Mouse (Mus musculus) heart, adult 8-10 months (tissue): ENCODE data around the gene Ube2q1. TPM values are rescaled to one million over a fixed set of nuclear protein-coding genes. Genes with fewer than 3 reads are reported as not detected.

Experiments used
- DNase-seq: peaks from one replicate; pipeline ENCODE4 v3.0.0; 2022; ENCODE audit warnings: low spot score
- total RNA-seq, 4 experiments: library from RNA; stranded (reverse); gene quantifications; 2 replicates each; pipeline ENCODE4 v1.2.4; 2022

Ube2q1 gene
- 10 to 100 TPM; 21.6 to 25.2 (median 23.0) TPM for total RNA-seq

DNA sequence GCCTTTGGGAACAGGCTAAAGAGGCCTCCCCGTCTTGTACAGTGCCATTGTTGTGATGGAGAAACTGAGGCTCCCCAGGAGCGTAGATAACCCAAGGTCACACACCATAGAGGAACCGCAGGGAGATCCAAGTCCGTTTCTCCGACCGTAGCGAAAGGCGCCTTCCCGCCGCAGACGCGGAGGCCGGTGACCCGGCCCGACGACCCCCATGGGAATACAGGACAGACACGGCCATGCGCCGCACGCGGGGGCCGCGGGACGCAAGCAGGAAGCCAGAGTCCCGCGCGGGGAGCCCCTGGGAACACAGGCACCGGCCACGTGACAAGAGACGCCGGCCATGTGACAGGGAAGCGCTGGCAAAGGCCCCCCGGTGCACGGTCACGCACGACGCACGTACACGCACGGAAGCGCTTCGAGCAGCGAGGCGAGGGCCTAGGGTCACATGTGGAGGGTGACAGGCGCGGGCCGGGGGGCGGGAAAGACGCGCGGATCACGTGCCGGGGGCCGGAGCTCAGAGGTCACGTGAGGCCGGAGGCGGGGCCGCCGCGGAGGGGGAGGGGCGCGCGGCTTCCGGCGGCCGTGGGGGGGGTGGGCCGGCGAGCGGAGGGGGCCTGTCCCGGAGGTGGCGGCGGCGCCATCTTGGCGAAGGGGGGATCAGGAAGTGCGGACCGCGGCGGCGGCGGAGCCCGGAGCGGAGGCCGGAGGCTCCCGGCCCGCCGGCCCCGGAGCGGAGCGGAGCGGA lies at the start of gene Ube2q1:
Gene Ube2q1 (plus strand): TSS at position 649 of the 742 bp plus-strand sequence.
- peak; percentile 95 for DNase-seq

DNA sequence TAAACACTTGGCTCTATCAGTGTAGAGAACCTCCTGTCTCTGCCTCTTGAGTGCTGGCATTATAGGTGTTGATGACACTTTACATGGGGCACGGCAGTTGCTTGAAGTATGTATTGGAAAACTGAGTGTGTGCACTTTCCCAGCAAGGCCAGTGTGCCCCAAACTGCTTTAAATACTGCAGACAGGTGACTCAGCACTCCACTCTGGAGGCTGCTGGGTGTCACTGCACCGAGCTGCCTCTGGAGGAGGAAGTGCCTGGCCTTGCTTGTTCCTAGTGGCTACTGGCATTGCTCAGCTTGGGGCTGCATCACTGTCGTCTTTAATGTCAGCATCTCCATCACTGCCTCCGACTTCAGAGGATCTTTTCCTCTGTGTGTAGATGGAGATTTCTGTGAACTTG lies 46.4 kb upstream of the Ube2q1 start:
- DNase-seq, result peak; percentile 18

DNA sequence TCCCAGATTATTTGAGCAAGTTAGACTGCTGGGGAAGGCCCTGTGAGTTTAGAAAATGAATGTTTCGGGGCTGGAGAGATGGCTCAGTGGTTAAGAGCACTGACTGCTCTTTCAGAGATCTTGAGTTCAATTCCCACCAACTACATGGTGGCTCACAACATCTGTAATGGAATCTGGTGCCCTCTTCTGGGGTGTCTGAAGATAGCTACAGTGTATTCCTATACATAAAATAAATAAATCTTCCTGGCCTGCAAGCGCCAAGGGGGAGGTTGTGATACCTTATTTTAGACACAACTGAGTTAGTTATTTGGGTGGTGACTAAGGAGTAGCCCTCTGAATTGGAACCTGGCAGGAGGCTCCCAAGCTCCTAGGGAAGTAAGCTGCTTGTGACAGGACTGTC lies 44.6 kb upstream of the Ube2q1 start:
- DNase-seq, result no peak

DNA sequence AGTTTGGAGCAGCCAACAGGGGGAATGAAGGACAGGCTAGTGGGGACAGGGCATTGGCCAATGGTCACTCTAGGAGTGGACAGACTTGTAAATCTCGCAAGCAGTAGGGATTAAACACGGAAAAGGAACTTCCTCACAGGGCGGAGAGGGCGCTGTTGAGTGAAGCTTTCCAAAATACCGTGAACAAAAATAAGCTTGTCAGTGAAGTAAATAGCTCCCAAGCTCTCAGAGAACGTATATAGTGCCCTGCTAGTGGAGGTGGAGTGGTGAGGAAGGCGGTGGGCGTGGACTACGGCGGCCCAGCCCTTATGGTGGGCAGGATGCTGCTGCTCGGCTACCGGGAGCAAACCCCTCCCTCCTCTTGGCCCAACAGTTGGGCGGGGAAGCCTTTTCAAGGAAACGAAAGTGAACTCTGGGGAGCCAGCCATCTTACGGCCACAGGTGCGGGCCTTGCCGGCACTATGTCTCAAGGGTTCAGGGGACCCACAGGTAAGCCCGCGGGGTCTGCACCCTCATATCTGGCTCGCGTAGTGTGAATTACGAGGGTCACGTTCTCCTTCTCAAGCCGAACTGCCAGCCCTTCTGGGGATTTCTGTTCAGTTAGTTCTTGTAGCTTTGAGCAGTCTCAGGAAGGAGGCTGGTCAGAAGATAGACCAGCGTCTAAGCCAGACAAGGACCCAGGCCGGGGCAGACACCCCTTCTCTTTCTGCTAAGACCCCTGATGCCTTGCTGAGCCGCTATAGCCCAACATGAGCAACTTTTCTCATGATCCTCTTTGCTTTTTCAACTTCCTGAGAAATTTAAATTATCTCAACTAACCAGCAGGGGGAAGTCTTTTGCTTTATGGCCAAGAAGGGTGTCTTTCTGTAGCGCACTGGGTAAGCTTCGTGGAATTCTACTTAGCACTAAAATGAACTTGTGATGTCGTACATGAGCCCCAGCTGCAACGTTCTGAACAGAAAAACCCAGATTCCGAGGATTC lies 42.8 kb upstream of the Ube2q1 start:
- peak; percentile 89 for DNase-seq

DNA sequence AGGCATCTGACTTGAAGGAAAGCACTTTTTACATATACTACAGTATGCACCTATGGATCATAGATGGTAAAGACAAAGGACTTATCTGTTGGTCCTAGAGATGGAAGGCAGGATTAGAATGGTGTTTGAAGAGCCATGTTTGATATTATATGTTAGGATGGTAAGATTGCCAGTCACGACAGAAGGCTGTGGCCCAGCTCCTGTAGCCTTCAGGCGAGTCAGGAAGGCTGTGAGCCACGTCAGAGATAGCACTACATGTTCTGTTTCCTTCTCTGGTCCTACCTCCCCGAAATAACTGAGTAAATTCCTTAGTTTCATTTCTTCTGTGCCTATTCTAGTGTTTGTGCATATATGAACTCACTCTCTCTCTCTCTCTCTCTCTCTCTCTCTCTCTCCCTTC lies 41.3 kb upstream of the Ube2q1 start:
- DNase-seq, result no peak

DNA sequence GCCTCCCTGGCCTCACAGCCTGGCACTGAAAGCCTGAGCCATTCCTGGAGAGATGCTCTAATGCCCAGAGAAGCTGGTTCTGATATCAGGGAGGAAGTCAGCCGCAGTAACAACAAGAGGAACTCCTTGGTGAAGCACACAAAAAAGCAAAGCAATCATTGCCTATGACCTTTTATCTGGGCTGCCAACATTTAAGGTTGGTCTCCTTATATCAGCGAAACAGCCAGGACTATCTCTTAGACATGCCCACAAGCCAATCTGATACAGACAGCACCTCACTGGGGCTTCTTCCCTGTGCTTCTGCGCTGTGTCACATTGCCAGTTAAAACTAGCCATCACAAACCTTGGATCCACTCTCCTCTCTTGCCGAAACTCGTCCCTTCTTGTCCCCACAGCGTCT lies 34.9 kb upstream of the Ube2q1 start:
- DNase-seq, result no peak

DNA sequence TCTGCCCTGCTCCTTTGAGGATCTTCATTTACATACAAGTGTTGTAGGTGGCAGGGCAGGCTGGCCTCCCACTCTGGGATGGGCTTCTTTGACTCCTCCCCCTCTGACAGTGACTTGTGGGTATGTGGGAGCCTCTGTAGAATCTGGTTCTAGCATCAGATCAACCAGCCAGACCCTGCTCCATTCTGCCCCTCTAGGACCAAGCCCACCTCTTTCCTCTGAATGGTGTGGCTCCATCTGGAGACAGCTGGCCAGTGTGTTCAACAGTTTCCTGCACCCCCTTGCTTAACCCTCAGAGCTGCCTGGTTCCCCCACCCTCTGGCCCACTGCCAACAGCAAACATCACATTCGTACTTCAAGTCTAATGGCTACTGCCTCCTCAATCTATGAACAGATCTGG lies 21.1 kb upstream of the Ube2q1 start:
- DNase-seq, result no peak

DNA sequence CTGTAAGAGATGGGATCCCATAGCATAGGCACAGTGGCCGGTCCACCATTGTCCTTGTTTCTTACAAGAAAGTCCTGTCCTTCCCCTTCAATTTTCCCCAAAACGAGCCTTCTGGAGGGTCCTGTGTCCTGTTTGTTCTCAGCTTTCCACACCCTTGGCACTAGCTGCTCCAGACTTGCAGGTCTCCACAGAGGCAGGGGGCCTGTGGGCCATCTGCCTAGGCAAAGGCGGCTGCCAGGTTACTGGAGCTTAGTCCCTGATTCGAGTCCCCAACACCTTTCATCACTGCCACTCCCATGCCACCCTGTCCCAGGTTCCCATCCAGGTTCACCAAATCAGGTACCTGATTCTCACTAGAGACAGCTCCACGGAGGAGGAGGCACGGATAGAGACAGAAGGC lies 18.1 kb upstream of the Ube2q1 start:
- no peak for DNase-seq

DNA sequence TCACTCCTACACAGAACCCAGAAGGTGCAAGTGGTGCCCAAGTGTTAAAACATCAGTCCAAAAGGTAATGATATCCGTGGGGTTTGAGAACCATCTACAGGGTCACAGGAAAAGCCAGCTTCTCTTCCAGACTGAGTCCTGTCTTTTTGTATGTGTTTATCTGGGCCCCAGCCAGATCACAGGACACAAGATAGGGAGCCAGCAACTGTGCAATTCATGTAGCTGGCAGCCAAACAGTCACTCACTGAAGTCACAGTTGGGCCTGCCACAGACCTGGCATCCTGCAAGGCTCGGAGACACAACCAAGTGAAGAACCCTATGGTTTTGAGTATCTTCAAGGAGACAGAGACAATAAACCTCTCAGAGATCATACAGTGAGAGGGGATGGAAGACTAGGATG lies 15.6 kb upstream of the Ube2q1 start:
- DNase-seq, result no peak

DNA sequence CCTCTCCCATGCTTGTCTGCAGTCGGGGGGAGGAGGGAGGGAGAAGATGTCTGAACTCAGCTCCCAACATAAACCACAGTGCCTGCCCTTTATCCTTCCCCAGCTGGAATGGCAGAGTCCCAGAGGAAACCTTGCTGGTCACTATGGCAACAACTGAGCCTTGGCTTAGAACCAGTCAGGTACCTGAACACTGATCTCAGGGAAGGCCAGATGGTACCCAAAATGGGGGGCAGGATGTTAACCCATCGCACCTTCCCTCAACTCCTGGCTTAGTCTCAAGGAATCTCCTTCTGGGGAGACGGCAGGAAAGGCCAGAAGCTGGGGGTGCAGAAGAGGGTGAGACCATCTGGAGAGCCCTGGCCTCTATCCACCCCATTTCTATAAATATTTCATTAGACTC lies 13.6 kb upstream of the Ube2q1 start:
- DNase-seq, result no peak

DNA sequence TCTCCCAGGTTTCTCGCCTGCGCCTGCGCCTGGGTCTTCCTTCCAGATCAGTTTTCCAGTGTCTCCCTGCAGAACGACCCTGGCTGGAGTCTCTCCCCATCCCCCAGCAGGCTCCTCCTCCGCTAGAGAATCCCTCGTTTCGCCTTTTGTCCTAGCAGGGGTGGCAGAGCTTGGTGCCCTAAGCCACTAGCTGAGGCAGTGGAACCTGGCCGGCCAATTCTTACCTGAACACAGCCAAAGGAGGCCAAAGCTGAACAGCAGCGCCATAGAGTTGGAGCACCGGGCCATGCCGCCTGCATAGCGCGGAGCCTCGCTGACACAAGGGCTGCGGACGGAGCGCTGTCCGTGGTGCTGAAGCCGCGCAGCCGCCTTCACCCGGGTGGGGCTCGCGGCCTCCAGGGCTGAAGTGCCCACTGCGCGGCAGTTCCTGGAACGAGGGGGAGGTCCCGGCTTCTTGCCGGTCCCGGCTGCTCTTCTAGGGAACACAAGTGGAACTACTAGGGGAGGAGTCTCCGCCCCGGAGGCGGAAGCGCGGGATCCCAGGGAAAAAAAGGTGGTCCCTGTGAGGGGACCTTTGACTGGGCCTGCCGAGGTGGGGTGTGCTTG lies 9.2 kb upstream of the Ube2q1 start, which contains the start of gene Chrnb2:
Gene Chrnb2 (minus strand): TSS at position 514 of the 606 bp plus-strand sequence.
- DNase-seq, result peak; percentile 37

DNA sequence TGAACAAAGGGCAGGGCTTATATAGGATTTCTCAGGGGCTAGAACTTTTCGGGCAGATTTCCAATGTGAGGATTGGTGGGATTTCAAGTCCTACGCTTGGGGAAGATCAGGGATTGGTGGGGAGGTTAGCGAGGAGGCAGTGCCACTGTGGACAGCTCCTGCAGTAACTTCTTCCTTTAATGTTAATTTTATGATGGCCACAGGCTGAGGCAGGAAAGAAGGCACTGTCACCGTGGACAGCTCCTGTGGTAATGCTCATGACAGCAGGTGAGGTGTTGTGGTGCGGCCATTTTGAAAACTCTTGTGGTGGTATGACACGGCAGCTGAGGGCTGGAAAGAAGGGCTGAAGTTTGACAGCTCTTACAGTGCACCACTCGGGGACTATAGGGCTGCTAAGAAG lies 3.8 kb upstream of the Ube2q1 start:
- DNase-seq, result no peak

DNA sequence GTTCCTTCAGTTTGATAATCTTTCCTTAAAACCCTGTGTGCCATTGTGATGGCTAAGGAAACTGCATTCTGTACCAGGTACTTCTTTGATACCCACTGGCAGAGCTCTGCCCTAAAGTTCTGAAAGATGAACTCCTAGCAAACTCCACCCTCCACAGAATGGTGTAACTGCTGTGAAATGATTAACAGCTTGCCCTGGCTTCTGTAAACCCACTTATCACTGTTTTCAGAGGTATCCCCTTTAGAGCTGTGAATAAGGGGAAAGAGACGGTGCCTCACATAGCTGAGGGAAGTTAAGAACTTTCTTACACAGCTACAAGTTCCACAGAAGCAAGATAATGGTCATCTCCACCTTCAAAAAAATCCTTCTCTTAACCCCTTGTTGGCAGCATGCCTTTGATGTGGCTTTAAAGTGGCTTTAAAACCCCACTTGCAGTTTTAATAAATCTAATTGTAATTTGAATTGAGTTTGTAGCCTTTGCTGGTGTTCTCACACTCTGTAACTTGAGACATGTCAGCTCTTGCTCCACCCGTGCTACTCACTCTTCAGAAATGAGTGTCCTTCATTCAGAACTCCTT lies 2.9 kb upstream of the Ube2q1 start:
- DNase-seq, result no peak

DNA sequence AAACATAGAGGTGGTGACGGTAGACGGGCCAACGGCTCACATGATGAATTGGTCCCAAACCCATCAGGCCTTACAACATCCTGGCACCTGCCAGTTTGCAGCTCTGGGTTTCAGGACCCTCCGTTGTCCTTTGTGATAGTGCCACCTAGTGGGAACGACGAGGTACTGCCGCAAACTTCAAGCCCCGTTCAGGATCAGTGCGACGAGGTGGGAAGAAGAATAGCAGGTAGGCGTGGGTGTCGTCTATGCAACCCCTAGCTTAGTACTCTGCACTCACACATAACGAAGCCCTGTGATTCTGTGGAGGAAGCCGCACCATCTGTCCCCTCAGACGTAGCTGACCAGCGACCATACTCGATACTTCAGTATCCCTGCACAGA lies 838 bp upstream of the Ube2q1 start:
- peak; percentile 80 for DNase-seq

DNA sequence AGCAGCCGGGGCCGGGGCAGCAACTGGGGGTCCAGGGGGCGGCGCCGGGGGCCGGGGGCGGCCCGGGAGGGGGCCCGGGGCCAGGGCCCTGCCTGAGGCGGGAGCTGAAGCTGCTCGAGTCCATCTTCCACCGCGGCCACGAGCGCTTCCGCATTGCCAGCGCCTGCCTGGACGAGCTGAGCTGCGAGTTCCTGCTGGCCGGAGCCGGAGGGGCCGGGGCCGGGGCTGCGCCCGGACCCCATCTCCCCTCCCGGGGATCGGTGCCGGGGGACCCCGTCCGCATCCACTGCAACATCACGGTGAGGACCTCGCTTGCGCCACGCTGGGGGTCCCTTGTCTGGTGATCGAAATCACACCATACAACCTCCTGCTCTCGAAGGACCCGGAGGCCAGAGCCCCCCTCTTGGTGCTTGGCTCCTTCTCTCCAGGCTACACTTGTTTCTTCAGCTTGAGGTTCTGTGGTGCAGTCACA lies 360 bp downstream of the Ube2q1 start:
- peak; percentile 24 for DNase-seq

DNA sequence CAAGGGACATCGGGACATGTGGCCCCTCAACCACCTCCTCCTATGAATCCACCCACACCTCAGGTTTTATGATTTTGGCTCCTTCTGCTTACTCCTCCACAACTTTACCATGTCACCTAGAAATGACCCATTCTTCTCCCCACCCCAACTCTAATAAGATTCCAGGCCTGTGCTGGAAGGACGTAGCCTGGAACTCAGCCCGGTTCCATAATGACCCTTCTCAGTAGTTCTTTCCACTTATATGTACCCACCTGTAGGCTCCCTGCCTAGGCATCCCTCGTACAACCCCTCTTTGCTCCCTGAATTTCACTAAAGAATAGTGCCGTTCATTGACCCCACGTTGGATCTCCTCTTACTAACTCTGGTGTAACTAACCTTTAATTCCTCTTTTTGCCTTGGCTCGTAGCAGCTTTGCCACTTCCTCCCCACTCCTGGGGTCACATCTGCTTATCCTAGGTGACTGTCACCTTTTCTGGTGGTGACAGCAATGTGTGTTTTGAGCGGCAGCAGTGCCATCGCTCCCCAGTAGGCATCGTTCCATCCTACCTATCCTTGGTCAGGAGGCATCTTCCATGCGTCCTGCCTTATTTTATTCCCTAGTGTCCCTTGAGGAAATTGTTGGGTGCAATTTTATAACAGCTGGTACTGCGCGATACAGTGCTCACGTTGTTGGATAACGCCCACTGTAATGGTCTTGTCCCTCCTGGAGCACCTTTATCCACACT lies 982 bp downstream of the Ube2q1 start:
- DNase-seq, result peak; percentile 17

DNA sequence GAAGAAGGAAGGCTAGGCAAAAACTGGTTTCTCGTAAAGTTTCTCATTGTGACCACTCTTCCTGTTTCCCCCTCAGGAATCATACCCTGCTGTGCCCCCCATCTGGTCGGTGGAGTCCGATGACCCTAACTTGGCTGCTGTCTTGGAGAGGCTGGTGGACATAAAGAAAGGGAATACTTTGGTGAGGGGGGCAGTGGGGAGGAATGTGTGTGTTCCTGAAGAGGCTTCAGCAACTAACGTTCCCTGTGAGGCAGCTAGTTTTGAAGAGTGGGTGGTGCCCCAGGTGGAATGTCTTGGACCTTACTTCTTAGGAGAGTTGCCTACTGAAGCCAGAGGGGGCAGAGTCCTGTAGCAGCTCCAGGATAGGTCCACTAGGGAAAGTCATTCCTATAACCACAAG lies 2.6 kb downstream of the Ube2q1 start:
- no peak for DNase-seq

DNA sequence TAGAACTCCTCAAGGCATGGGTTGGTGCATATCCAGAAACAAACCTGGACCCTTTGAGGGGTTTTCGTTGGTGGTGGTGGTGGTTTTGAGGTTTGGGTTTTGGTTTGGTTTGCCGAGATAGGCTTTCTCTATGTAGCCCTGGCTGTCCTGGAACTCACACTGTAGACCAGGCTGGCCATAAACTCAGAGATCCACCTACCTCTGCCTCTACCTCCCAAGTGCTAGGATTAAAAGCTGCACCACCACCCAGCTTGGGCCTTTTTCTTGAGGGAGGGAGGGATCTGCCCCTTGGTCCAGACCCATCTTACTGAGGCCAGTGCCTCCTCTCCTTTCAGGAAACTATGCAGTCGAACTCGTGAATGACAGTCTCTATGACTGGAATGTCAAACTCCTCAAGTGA lies 6.7 kb downstream of the Ube2q1 start:
- DNase-seq, result no peak

DNA sequence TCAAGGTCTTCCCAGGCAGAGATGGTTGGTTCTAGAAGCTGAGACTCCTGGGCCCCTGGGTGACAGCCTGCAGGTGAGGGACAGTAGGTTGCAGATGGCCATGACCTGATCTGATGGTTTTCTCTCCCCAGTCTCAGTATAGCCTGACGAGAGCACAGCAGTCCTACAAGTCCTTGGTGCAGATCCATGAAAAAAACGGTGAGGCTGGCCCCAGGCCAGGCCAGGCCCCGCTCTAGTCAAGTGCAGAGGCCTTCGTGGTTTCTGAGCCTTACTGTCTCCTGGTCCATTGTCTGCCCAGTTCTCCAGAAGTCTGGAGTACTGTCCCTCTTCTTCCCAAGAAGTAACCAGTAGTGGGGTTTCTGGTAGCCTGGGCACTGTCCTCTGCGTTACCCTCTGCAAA lies 8.2 kb downstream of the Ube2q1 start:
- no peak for DNase-seq

DNA sequence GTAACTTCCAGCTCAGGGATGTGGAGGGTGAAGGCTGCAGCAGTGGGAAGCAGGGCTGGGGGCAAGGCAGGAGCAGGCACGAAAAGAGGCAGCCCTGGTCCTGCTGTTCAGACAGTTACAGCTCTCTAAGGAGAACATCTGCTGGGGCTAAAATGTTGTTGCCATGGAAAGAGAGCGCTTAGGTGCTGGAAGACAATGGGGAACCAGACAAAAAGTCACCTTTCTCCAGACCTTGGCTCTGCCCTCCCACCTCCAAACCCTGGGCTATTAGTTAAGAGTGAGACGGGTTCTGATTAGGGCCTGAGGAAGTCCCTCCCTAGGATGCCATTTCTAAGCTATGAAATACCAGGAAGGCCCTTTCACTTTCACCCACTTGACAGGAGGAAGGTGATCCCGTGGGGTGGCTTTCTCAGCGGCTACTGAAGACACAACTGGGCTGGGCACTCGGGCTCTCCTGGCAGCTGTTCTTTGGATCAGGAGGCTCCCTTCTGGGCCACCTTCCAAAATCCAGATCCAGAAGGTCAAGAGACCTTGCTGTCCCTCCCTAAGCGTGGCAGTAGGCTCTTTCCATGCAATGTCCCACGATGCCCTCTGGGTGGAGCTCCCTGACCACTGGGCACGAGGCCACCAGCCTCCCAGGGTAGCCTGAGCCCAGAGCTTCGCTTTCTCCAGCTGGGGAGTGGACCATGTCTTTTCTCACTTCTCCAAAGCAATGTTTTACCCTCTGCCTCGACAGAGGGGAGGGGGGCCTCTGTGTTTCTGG lies 11.8 kb downstream of the Ube2q1 start:
- DNase-seq, result peak; percentile 86
